Mouse (Mus musculus) liver, embryonic 14.5 days (tissue): Measurements from ENCODE around the gene Rtkn2. TPM values are rescaled to one million over a fixed set of nuclear protein-coding genes. Genes with fewer than 3 reads are reported as not detected.
A peak's percentile ranks its signal among the peaks of the same experiment; 100 is the strongest.

ENCODE experiments used
- ATAC-seq: fragments of 200-750 bp; cut with Nextera tagmentation; 2 replicates; pipeline ENCODE4 v1.8.0; 2017; ENCODE audit warnings: moderate number of reproducible peaks, mild to moderate bottlenecking, moderate library complexity; ENCODE audit not compliant: insufficient read depth
- DNase-seq, 3 experiments: peaks; one replicate each; pipeline ENCODE4 v3.0.0-alpha.2; 2012 to 2013; ENCODE audit warnings: low read depth in 3 of 3, low spot score in 3 of 3
- H3K27ac ChIP-seq: fragments of 300-500 bp; sonication (generic); 2 replicates; pipeline ENCODE4 v1.5.1; 2014; ENCODE audit warnings: moderate library complexity, mild to moderate bottlenecking, control low read depth, inconsistent platforms
- H3K27me3 ChIP-seq: fragments of 300-500 bp; sonication (generic); 2 replicates; pipeline ENCODE4 v1.6.1; 2014; ENCODE audit warnings: mild to moderate bottlenecking, low read length, moderate library complexity; ENCODE audit not compliant: control insufficient read depth, insufficient read depth
- H3K36me3 ChIP-seq: fragments of 300-500 bp; sonication (generic); replicated peaks from 2 replicates; pipeline ENCODE4 v1.6.1; 2014; ENCODE audit warnings: low read depth; ENCODE audit not compliant: control insufficient read depth, insufficient read depth
- H3K4me1 ChIP-seq, 2 experiments: fragments of 200-500 bp in 1 of 2; fragments of 300-500 bp in 1 of 2; sonication (generic) in 1 of 2; replicated peaks; 2 replicates each; pipeline ENCODE4 v1.6.1; 2012 to 2014; ENCODE audit warnings: antibody characterized with exemption in 1 of 2, inconsistent platforms in 1 of 2, low read length in 1 of 2; ENCODE audit not compliant: control insufficient read depth in 2 of 2, insufficient read depth in 2 of 2
- H3K4me2 ChIP-seq: fragments of 300-500 bp; sonication (generic); 2 replicates; pipeline ENCODE4 v1.6.1; 2014; ENCODE audit warnings: low read depth, mild to moderate bottlenecking, control low read depth, moderate library complexity
- H3K4me3 ChIP-seq, 2 experiments: fragments of 200-500 bp in 1 of 2; fragments of 300-500 bp in 1 of 2; sonication (generic) in 1 of 2; 2 replicates each; pipeline ENCODE4 v1.5.1; 2012 to 2014; ENCODE audit warnings: low read depth in 2 of 2, low read length in 2 of 2, mild to moderate bottlenecking in 2 of 2, control low read depth in 1 of 2, inconsistent platforms in 1 of 2, moderate library complexity in 1 of 2; ENCODE audit not compliant: insufficient read depth in 1 of 2
- H3K9ac ChIP-seq: fragments of 300-500 bp; sonication (generic); replicated peaks from 2 replicates; pipeline ENCODE4 v1.6.1; 2014; ENCODE audit warnings: mild to moderate bottlenecking, control low read depth, moderate library complexity
- H3K9me3 ChIP-seq: fragments of 300-500 bp; sonication (generic); 2 replicates; pipeline ENCODE4 v1.6.1; 2016; ENCODE audit warnings: low read length, mixed read lengths; ENCODE audit not compliant: control insufficient read depth
- CTCF ChIP-seq: IDR thresholded peaks from 2 replicates; pipeline ENCODE4 v1.5.1; 2016; ENCODE audit warnings: antibody characterized with exemption, low read depth, control low read depth
- EP300 ChIP-seq: IDR thresholded peaks from 2 replicates; pipeline ENCODE4 v1.6.1; 2016; ENCODE audit warnings: antibody characterized with exemption, low read depth
- WGBS: fragments of 180-500 bp; shearing (Covaris S2); extraction: QIAGEN DNeasy Blood & Tissue Kit; methylation state at CpG from one replicate; pipeline ENCODE4 v1.1.7; 2014; ENCODE audit not compliant: insufficient replicate concordance; 5-methylcytosine and 5-hydroxymethylcytosine counted together
- polyA plus RNA-seq, 2 experiments: library from polyadenylated mRNA; depleted of rRNA in 1 of 2; stranded (reverse) in 1 of 2; unstranded in 1 of 2; fragments of >200 nt; fragmentation: Nextera tagmentation in 1 of 2; extraction: Ambion mirVana in 1 of 2; gene quantifications; 2 replicates each; pipeline versions ENCODE4 v1.2.1 to v1.2.3; 2012 to 2014

The Rtkn2 gene
- polyA plus RNA-seq, 2 experiments = 0.37 to 0.93 TPM

DNA sequence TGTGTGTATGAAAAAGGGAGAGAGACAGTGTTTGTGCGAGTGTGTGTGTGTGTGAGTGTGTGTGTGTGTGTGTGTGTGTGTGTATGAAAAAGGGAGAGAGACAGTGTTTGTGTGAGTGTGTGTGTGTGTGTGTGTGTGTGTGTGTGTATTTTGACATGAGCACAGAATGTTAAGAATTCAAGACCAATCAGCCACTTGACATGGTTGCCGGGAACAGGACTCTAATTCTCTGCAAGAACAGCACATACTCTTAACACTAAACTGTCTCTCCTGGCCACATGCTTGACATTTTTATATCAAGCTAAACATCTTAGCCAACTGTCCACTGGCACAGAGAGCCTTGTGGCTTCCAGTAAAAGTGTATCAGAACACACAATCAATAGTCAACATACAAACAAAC is 12.4 kb upstream of the Rtkn2 start:
- Histone ChIP-seq H3K27me3 (no peaks in the 10 kb centered on the region), H3K36me3 (no peaks in the 10 kb centered on the region), H3K27ac (no peak overlapping the region), H3K9ac (no peak overlapping the region), H3K9me3 (no peaks in the 10 kb centered on the region), H3K4me2 (no peak overlapping the region), H3K4me3 (no peak overlapping the region), H3K4me1 (no peaks in the 10 kb centered on the region; a peak in 1 of 4 replicates)
- 71% methylated on average over 2 of the region's 2 CpGs for WGBS
- TF ChIP-seq EP300 = no peak
- no peak for TF ChIP-seq CTCF
- DNase-seq (no peak), ATAC-seq (no peak)

DNA sequence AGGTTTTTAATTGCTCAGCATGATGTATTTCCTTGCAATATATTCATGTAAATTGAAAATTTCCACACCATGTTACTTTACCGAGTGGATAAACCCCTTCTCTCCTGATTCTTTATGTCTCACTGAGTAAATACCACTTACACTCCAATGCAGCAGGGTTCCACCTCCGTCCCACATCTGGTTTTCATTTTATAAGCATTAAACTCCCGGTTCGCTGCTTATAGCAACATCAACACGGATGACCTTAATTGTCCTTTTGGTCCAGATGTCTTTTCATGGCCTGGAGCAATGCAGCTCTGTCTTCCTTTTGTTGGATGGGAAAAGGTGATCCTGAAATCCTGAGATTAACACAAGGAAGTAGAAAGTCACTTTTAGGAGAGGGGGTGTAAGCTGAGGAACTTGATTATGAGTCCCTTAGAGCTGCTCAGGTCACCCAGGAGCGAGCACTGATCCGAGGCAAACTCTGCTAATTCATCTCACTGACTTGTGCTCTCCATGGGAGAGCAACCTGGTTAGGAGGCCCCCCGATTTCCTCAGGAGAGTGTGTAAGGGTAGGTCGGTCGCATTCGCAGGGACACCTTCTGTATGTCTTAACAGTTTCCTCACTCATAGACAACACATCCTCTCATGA is 8.1 kb upstream of the Rtkn2 start:
- H3K27ac ChIP-seq = no peak overlapping the region
- no peak for DNase-seq
- H3K4me2 ChIP-seq = no peak overlapping the region
- no peak overlapping the region for H3K4me3 ChIP-seq
- TF ChIP-seq EP300 = no peak
- TF ChIP-seq CTCF = no peak
- no peak overlapping the region for H3K9ac ChIP-seq
- WGBS = 68% methylated on average over 11 of the region's 11 CpGs
- H3K4me1 ChIP-seq = no peaks in the 10 kb centered on the region
- ATAC-seq = no peak
- H3K27me3 ChIP-seq = no peaks in the 10 kb centered on the region
- no peaks in the 10 kb centered on the region for H3K9me3 ChIP-seq
- H3K36me3 ChIP-seq = no peaks in the 10 kb centered on the region

DNA sequence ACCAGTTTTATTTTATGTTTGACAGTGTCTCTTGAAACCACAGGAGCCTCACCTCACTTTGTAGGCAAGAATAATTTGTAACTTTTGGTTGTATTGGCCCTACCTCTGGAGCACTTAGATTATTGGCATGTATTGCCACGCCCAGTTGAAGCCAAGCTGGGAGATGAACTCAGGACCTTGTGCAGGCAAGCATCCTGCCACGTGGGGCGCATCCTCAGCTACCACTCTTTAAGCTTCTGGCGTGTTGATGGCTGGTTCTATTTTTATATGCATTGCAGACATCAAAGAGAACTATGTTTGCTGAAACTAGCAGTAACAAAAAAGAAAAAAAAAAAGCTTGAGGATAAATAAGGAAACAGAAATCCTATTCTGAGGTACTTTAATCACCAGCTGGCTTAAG is 2.1 kb upstream of the Rtkn2 start:
- Histone ChIP-seq H3K27me3 (no peaks in the 10 kb centered on the region), H3K9ac (no peak overlapping the region), H3K4me1 (peaks cover 0 to 3% of the 10 kb centered on the region in 2 experiments; a peak in 2 of 4 replicates), H3K4me2 (no peak overlapping the region), H3K9me3 (no peaks in the 10 kb centered on the region), H3K27ac (no peak overlapping the region), H3K4me3 (no peak overlapping the region), H3K36me3 (no peaks in the 10 kb centered on the region)
- ATAC-seq (no peak), DNase-seq (no peak)
- TF ChIP-seq EP300 (no peak), CTCF (no peak)
- WGBS = 54% methylated on average over 4 of the region's 4 CpGs

DNA sequence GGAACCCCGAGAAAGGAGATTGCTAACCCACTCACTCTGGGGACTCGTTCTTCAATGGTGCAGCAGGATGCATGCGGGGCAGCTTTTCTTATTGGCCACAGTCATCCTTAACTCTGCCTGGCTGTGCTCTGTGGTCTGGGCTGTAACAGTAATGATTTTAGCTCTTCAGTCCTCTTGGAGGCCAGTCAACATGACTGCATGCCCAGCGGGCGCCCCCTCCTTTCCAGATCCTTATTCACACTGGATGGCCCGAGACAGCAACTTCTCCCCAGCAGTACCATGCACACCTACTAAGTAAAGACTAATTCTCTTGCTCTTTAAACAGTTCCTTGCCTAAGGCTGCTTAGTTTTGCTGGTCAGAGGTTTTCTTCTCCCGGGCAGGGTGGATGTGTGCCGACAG is 4.4 kb downstream of the Rtkn2 start:
- Histone ChIP-seq H3K4me3 (no peak overlapping the region), H3K27ac (no peak overlapping the region), H3K9me3 (no peaks in the 10 kb centered on the region), H3K36me3 (no peaks in the 10 kb centered on the region), H3K4me2 (no peak overlapping the region), H3K27me3 (no peaks in the 10 kb centered on the region), H3K4me1 (peaks cover 0 to 3% of the 10 kb centered on the region in 2 experiments; a peak in 2 of 4 replicates), H3K9ac (no peak overlapping the region)
- DNase-seq (no peak), ATAC-seq (no peak)
- 80% methylated on average over 8 of the region's 8 CpGs for whole genome bisulfite sequencing
- TF ChIP-seq EP300 = no peak
- TF ChIP-seq CTCF = no peak

DNA sequence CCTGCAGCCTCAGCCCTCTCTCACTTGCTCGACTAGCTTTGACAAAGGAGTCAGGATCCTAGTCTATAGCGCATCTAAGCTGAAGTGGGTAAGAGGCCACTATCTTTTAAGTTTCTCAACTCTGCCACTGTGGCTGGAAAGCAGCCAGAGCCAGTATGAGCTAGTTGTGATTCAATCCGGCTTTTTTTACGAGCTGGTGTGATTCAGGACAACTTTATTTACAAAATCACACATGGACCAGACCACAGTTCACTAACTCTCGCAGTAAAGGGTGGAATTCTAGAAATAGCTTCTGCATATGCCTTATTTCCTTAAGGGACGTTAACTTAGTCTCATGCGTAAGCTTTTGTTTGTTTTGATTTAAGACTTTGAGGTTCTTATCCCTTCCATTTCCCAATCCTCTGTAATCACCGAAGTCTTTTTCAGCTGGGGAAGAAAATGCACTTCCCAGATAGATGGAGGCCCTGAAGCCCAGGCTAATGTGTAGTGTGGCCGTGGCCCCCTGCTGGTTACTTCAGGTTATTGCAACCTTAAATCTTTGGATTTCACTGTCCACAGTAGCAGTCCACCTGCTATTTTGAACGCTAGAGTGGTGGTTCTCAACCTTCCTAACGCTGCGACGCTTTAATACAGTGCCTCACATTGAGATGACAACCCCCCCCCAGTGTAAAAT is 5.0 kb downstream of the Rtkn2 start:
- Histone ChIP-seq H3K36me3 (no peaks in the 10 kb centered on the region), H3K9me3 (no peaks in the 10 kb centered on the region), H3K27me3 (no peaks in the 10 kb centered on the region), H3K9ac (no peak overlapping the region), H3K4me2 (no peak overlapping the region), H3K4me1 (no peaks in the 10 kb centered on the region), H3K4me3 (no peak overlapping the region), H3K27ac (no peak overlapping the region)
- WGBS = 35% methylated on average over 13 of the region's 13 CpGs
- peak in 1 of 3 experiments; percentile 17 for DNase-seq
- TF ChIP-seq EP300 (no peak), CTCF (peak; percentile 84)
- 0 out of 2 replicates have a peak, but pooled peaks have one; percentile 44 for ATAC-seq
